ENCODE assay signal across 9 mouse cellular contexts in genomic region chr14:118131472-118131871, GRCm38 (mm10). TPM values are rescaled to one million over a fixed set of nuclear protein-coding genes. Genes with fewer than 3 reads are reported as not detected.
A peak's percentile ranks its signal among the peaks of the same experiment; 100 is the strongest.
DNase-seq lines count a peak whose midpoint lies in the region; ATAC-seq and TF ChIP-seq lines count a peak whose summit lies in the region.
"Had no signal": no experiment of that assay in that cellular context is flagged by ENCODE, and none has a peak within 500 bp of the region (broad histone marks: within the 10 kb centered on the region; RNA-seq: fewer than 3 reads in every experiment).

No protein-coding gene starts in this region.

- H3K27ac ChIP-seq in heart, embryonic 10.5 days, result no peak overlapping the region
- no peak overlapping the region for H3K27ac ChIP-seq in CH12.LX (ENCODE audit: insufficient read depth, low read depth)
- H3K27ac ChIP-seq in forebrain, embryonic 14.5 days (ENCODE audit: low read depth, low read length), result no peak overlapping the region
- H3K27ac ChIP-seq in liver, embryonic 13.5 days, result no peak overlapping the region

- TF ChIP-seq POLR2A in CH12.LX (IDR thresholded peaks at IDR 0.05; ENCODE audit: low read depth, low read length), result no peak

- no peaks in the 10 kb centered on the region; the same call in 1 of the 2 replicates for H3K27me3 ChIP-seq in heart, embryonic 10.5 days (ENCODE audit: insufficient read depth, poor library complexity, severe bottlenecking)
- H3K27me3 ChIP-seq in CH12.LX (replicated peaks), result peaks cover 2% of the 10 kb centered on the region
- no peaks in the 10 kb centered on the region; the same call in 1 of the 2 replicates for H3K27me3 ChIP-seq in forebrain, embryonic 14.5 days (replicated peaks; ENCODE audit: control insufficient read depth, insufficient read depth, low read length)
- H3K27me3 ChIP-seq in liver, embryonic 13.5 days, result no peaks in the 10 kb centered on the region

- H3K4me3 ChIP-seq in heart, embryonic 10.5 days, result peak overlapping the region; percentile 81
- H3K4me3 ChIP-seq in CH12.LX (replicated peaks in 1 of 3; ENCODE audit: low read depth in 2 of 3, low read length in 2 of 3, poor library complexity in 1 of 3), result peak overlapping the region; percentile 86 to 99 (median 93)
- peak overlapping the region; percentile 56 for H3K4me3 ChIP-seq in forebrain, embryonic 14.5 days (ENCODE audit: low read depth, low read length)
- H3K4me3 ChIP-seq in liver, embryonic 13.5 days (replicated peaks), result peak overlapping the region; percentile 77

- intact Hi-C loops in left cerebral cortex, postnatal 25 days (cut with DNase I), result loop anchor here (5.0 kb wide), 1 partner anchor 129 kb away; no protein-coding TSS in a partner anchor

- H3K9me3 ChIP-seq in heart, embryonic 10.5 days, result no peaks in the 10 kb centered on the region
- H3K9me3 ChIP-seq in CH12.LX (replicated peaks; ENCODE audit: low read length), result peaks cover 9% of the 10 kb centered on the region
- no peaks in the 10 kb centered on the region for H3K9me3 ChIP-seq in forebrain, embryonic 14.5 days (replicated peaks; ENCODE audit: control insufficient read depth, low read length)
- H3K9me3 ChIP-seq in liver, embryonic 13.5 days (replicated peaks), result no peaks in the 10 kb centered on the region

- H3K9ac ChIP-seq in CH12.LX (ENCODE audit: insufficient read depth, low read depth), result peak overlapping the region; percentile 90
- H3K9ac ChIP-seq in forebrain, embryonic 14.5 days (ENCODE audit: low read length), result peak overlapping the region; percentile 68; the same call in 1 of the 2 replicates
- peak overlapping the region; percentile 82 for H3K9ac ChIP-seq in liver, embryonic 13.5 days

- DNase-seq in heart, embryonic 10.5 days (ENCODE audit: low spot score), result no peak
- no peak for DNase-seq in heart, adult 18-20 months
- no peak for DNase-seq in CH12.LX (ENCODE audit: extremely low read depth)
- no peak for DNase-seq in forebrain, embryonic 14.5 days (ENCODE audit: low spot score)
- no peak for DNase-seq in liver, embryonic 13.5 days
- DNase-seq in thymus, postnatal 36 days, result no peak
- DNase-seq in retina, embryonic 14.5 days (ENCODE audit: low spot score), result no peak
- no peak for DNase-seq in left cerebral cortex, postnatal 25 days (ENCODE audit: low spot score in 2 of 2)
- DNase-seq: cerebellum, adult 18-20 months had no signal

- 70% methylated on average over 7 of the region's 7 CpGs for WGBS in heart, embryonic 10.5 days
- 87% methylated on average over 7 of the region's 7 CpGs for WGBS in forebrain, embryonic 14.5 days
- WGBS in liver, embryonic 13.5 days (ENCODE audit: insufficient replicate concordance), result 68% methylated on average over 7 of the region's 7 CpGs

- peaks cover 30% of the 10 kb centered on the region for H3K36me3 ChIP-seq in heart, embryonic 10.5 days
- peaks cover 18 to 39% of the 10 kb centered on the region in 2 experiments for H3K36me3 ChIP-seq in CH12.LX (replicated peaks in 1 of 2; ENCODE audit: control insufficient read depth in 1 of 2, insufficient read depth in 1 of 2, low read length in 1 of 2)
- H3K36me3 ChIP-seq in forebrain, embryonic 14.5 days (ENCODE audit: control insufficient read depth, insufficient read depth, low read length), result peaks cover 29% of the 10 kb centered on the region
- peaks cover 30% of the 10 kb centered on the region for H3K36me3 ChIP-seq in liver, embryonic 13.5 days

- peaks cover 13% of the 10 kb centered on the region for H3K79me2 ChIP-seq in CH12.LX (replicated peaks; ENCODE audit: control insufficient read depth, extremely low read depth, insufficient read depth, poor library complexity, severe bottlenecking)

- in situ Hi-C loops in CH12.LX (cut with MboI; ENCODE audit: low pct_ligation_motif_present, low pct_unique_long_range_greater_than_20kb, low sequenced_read_pairs), result loop anchor here (10.0 kb wide), 1 partner anchor 97 kb away; no protein-coding TSS in a partner anchor

- TF ChIP-seq RAD21 in CH12.LX (IDR thresholded peaks at IDR 0.05; ENCODE audit: low read depth, low read length), result no peak

- no peak for ATAC-seq in forebrain, embryonic 14.5 days
- no peak for ATAC-seq in liver, embryonic 13.5 days (ENCODE audit: low read depth)

- H3K4me1 ChIP-seq in heart, embryonic 10.5 days, result peaks cover 11% of the 10 kb centered on the region
- peaks cover 7 to 21% of the 10 kb centered on the region in 2 experiments for H3K4me1 ChIP-seq in CH12.LX (ENCODE audit: control insufficient read depth in 1 of 2, insufficient read depth in 2 of 2)
- H3K4me1 ChIP-seq in forebrain, embryonic 14.5 days (ENCODE audit: control insufficient read depth, insufficient read depth, low read length), result peaks cover 10% of the 10 kb centered on the region
- H3K4me1 ChIP-seq in liver, embryonic 13.5 days (replicated peaks), result peaks cover 34% of the 10 kb centered on the region

- TF ChIP-seq CTCF in CH12.LX (conservative IDR thresholded peaks at IDR 0.05 in 1 of 2, IDR thresholded peaks at IDR 0.05 in 1 of 2; ENCODE audit: low read depth in 2 of 2, low read length in 2 of 2), result no peak

- dilution Hi-C loops in CH12.LX (cut with MboI; ENCODE audit: extremely low pct_ligation_motif_present, extremely low pct_unique_long_range_greater_than_20kb, low sequenced_read_pairs), result no loop called here

- no peak for TF ChIP-seq EP300 in CH12.LX (IDR thresholded peaks at IDR 0.05; ENCODE audit: low read length)

- H3K4me2 ChIP-seq in CH12.LX (ENCODE audit: insufficient read depth, low read depth, poor library complexity, severe bottlenecking), result peak overlapping the region; percentile 99
- H3K4me2 ChIP-seq in forebrain, embryonic 14.5 days (ENCODE audit: low read length), result peak overlapping the region; percentile 79
- peak overlapping the region; percentile 90 for H3K4me2 ChIP-seq in liver, embryonic 13.5 days

TF ChIP-seq in CH12.LX, 34 proteins besides CTCF, POLR2A, EP300 and RAD21:
- TF ChIP-seq ZKSCAN1 (IDR thresholded peaks at IDR 0.05; ENCODE audit: borderline replicate concordance, low read depth, low read length), result no peak
- no peak for TF ChIP-seq ETS1 (conservative IDR thresholded peaks at IDR 0.05; ENCODE audit: low read depth, low read length)
- TF ChIP-seq MEF2A (IDR thresholded peaks at IDR 0.05; ENCODE audit: borderline replicate concordance, low read depth, low read length), result no peak
- TF ChIP-seq ZNF384 (IDR thresholded peaks at IDR 0.05; ENCODE audit: low read depth, low read length), result no peak
- no peak for TF ChIP-seq GABPA (IDR thresholded peaks at IDR 0.05; ENCODE audit: insufficient replicate concordance, low read depth, low read length)
- no peak for TF ChIP-seq PAX5 (IDR thresholded peaks at IDR 0.05; ENCODE audit: low read length)
- TF ChIP-seq UBTF (IDR thresholded peaks at IDR 0.05; ENCODE audit: low read depth, low read length), result no peak
- no peak for TF ChIP-seq E2F4 (IDR thresholded peaks at IDR 0.05; ENCODE audit: insufficient replicate concordance, low read depth, low read length)
- TF ChIP-seq MAZ (IDR thresholded peaks at IDR 0.05; ENCODE audit: low read depth, low read length), result no peak
- TF ChIP-seq MAFK (IDR thresholded peaks at IDR 0.05; ENCODE audit: insufficient replicate concordance, low read length), result no peak
- TF ChIP-seq NRF1 (IDR thresholded peaks at IDR 0.05; ENCODE audit: low read depth, low read length), result no peak
- TF ChIP-seq TBP (conservative IDR thresholded peaks at IDR 0.05; ENCODE audit: low read depth, low read length), result no peak
- TF ChIP-seq JUN (IDR thresholded peaks at IDR 0.05; ENCODE audit: insufficient read depth, low read depth, low read length), result no peak
- TF ChIP-seq NELFE (IDR thresholded peaks at IDR 0.05; ENCODE audit: low read depth, low read length), result no peak
TF ChIP-seq in CH12.LX: peak in this region for 0.

RNA-seq across cellular contexts. Expression of gene Tgds, which starts 1.1 kb away (rescaled TPM):
- 38.9 and 40.7 TPM in 2 replicates for polyA plus RNA-seq in heart, embryonic 10.5 days (2016; fragmentation: Nextera tagmentation; extraction: Ambion mirVana)
- total RNA-seq in heart, adult 18-20 months (2021), result 10 to 100 TPM in 1 of 2 experiments, 1 to 10 TPM in 1; 8.4 to 10.5 TPM
- 19.5 and 20.7 TPM in 2 replicates for total RNA-seq in CH12.LX (2012; rRNA removed)
- 29.3 and 29.4 TPM in 2 replicates for total RNA-seq in CH12.LX (2014; rRNA removed)
- 18.6 and 21.0 TPM in 2 replicates for polyA plus RNA-seq in CH12.LX (2012; ENCODE audit: insufficient read length, low read depth)
- 24.4 and 25.8 TPM in 2 replicates for polyA plus RNA-seq in forebrain, embryonic 14.5 days (2014; fragmentation: Nextera tagmentation; extraction: Ambion mirVana)
- polyA plus RNA-seq in liver, embryonic 13.5 days (2015; fragmentation: Nextera tagmentation; extraction: Ambion mirVana), result 17.9 and 20.2 TPM in 2 replicates
- total RNA-seq in left cerebral cortex, postnatal 25 days (2021), result 1 to 10 TPM; 6.6 to 9.4 TPM

RNA-seq across cellular contexts. Expression of gene Gpr180, which starts 5.5 kb away (rescaled TPM):
- 43.6 and 46.3 TPM in 2 replicates for polyA plus RNA-seq in heart, embryonic 10.5 days (2016; fragmentation: Nextera tagmentation; extraction: Ambion mirVana)
- total RNA-seq in heart, adult 18-20 months (2021), result 10 to 100 TPM; 19.7 to 20.0 TPM
- total RNA-seq in CH12.LX (2012; rRNA removed) (14.0 and 19.3 TPM in 2 replicates), CH12.LX (2014; rRNA removed) (15.3 and 15.8 TPM in 2 replicates)
- polyA plus RNA-seq in CH12.LX (2012; ENCODE audit: insufficient read length, low read depth), result 8.3 and 11.7 TPM in 2 replicates
- polyA plus RNA-seq in forebrain, embryonic 14.5 days (2014; fragmentation: Nextera tagmentation; extraction: Ambion mirVana), result 30.0 and 33.0 TPM in 2 replicates
- 13.8 and 14.7 TPM in 2 replicates for polyA plus RNA-seq in liver, embryonic 13.5 days (2015; fragmentation: Nextera tagmentation; extraction: Ambion mirVana)
- 10 to 100 TPM; 31.5 to 32.2 TPM for total RNA-seq in left cerebral cortex, postnatal 25 days (2021)
